Mouse (Mus musculus): Measurements from ENCODE around the gene Sec1.

Gene Sec1

GRCm38 (mm10) chr7:45704046-45704559, 9.9 kb upstream of the Sec1 start:
- DNase-seq: peak; percentile 67 to 69

- DNase-seq: no peak
Measured at GRCm38 (mm10) chr7:45703521-45704033, 9.4 kb upstream of the Sec1 start.

DNA sequence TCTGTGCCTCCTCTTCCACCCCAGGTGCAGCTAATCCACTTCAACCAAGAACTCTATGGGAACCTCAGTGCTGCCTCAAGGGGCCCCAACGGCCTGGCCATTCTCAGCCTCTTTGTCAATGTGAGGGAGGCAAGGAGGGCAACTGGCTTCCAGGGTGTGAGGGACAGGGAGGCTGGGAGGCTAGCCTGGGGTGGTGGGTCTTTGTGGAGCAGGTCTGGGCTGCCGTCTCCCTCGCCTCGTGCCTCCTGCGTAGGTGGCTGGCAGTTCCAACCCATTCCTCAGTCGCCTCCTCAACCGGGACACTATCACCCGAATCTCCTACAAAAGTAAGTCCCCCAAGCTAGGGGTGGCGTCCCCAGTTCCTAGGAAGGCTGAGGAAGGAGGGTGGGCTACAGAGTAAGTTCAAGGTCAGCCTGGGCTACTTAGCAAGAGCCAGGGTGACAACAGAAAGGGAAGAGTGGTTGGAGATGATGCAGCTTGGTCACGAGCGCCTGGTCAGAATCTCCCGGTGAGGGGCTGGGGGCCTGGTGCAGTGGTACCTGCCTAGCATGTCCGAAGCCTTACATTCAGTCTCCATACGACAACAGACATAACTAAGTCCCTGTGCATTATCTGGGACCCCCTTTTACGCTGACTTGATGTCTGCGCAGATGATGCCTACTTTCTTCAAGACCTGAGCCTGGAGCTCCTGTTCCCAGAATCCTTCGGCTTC, 8.8 kb upstream of the Sec1 start:
- DNase-seq: no peak

- DNase-seq: no peak
Measured at GRCm38 (mm10) chr7:45702316-45702715, 8.1 kb upstream of the Sec1 start.

DNA sequence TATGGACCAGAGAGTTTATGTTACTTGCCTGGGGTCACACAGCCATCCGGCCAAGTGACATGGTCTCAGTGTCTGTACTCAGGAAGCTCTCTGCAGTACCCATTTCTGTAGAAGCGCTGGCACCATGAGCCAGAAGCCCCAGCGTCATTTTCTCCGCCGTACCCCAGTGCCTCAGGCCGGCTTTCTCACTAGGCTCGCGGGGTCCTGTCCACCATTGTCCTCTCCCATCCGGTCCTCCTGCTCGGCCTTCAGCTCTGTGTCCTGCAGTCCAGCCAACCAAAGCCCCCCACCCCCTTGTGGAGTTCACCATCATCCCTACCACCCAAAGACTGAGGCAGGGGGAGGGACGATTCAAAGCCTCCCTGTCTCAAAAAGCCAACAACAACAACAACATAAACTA, 7.4 kb upstream of the Sec1 start:
- DNase-seq: no peak

GRCm38 (mm10) chr7:45701072-45701471, 6.9 kb upstream of the Sec1 start:
- DNase-seq: no peak

DNA sequence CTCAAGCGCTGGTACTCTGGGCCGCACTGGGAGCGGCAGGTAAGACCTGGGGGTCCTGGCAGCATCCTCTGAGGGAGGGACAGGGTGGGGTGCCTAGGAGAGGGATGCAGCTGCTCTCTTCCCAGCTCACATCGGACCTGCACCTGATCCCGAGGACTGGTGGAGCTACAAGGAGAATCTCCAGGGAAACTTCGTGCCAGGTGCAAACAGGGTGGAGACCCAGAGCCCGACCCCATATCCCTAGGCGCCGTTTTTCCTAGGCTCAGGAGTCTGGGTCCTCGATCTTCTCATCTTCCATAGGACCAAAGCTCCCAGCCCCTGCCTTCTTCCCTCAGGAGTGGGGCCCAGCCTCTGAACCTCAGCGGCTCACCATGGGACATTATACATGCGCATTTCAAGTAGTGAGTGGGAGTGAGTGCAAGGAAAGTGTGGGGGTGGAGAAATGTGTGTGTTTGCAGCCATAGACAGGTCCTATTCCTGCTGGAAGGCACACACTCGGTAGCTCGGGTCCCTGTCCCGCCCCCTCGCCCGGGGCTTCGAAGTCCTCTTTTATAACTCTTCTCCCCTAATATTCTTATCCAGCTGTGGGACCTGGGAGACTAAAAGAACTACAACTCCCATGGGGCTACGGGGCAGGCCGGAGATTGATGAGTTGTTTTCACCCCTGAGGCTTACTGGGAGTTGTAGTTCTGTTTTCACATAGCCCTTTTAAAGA, 6.3 kb upstream of the Sec1 start:
- peak; percentile 78 to 79 for DNase-seq

GRCm38 (mm10) chr7:45699523-45700141, 5.4 kb upstream of the Sec1 start, which contains the start of gene Car11:
Gene Car11 (plus strand): TSS chr7:45699843.
- no peak for DNase-seq

GRCm38 (mm10) chr7:45697894-45698293, 3.7 kb upstream of the Sec1 start:
- DNase-seq: no peak

- no peak for DNase-seq
Measured at GRCm38 (mm10) chr7:45695098-45695497, 896 bp upstream of the Sec1 start.

- DNase-seq: no peak
Measured at GRCm38 (mm10) chr7:45692364-45692763, 1.8 kb downstream of the Sec1 start.

DNA sequence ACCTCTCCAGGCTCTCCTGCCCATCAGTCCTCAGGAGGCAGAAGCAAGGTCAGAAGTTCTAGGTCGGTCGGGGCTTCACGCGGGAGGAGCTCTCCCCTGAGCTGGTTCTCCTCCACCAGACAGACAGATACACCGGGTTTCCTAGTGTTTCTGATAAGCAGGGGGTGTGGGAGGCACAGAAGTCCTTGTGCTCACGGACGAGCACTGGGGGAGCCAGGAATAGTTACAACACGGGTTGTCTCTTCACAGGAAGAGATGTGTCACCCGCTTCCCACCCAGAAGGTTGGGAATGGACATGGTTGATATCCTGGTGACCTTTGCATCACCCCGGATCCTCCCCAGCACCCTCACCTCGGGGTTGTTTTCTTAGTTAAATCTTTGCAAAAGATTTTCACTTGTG, 4.4 kb downstream of the Sec1 start:
- no peak for DNase-seq

GRCm38 (mm10) chr7:45689099-45689498, 5.1 kb downstream of the Sec1 start:
- DNase-seq: no peak

DNA sequence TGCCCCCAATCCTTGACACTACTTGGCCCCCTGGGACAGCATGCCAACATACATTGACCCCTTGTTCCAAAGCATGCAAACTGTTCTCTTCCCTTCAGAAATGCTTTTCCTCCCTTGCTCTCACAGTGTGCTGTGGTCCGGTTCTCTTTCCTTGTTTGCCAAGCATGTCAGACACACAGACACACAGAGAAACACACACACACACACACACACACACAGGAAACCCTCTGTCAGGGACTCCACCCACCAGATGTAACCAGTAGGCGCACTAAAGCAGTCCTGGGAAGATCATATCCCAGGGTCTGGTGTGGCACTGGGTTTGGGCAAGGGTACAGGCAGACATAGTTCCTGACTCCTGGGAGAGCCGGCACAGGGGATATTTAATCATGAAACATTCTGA, 7.4 kb downstream of the Sec1 start:
- DNase-seq: no peak

- DNase-seq: no peak
Measured at GRCm38 (mm10) chr7:45685811-45686210, 8.4 kb downstream of the Sec1 start.

- DNase-seq: no peak
Measured at GRCm38 (mm10) chr7:45683396-45684050, 10.7 kb downstream of the Sec1 start, which contains the start of gene Ntn5. Gene Ntn5 (plus strand): TSS chr7:45684022.

GRCm38 (mm10) chr7:45682144-45683126, 11.8 kb downstream of the Sec1 start:
- DNase-seq: peak; percentile 85 to 86

GRCm38 (mm10) chr7:45681046-45681736, 13.0 kb downstream of the Sec1 start:
- DNase-seq: peak; percentile 73 to 82

- DNase-seq: no peak
Measured at GRCm38 (mm10) chr7:45679966-45680621, 14.1 kb downstream of the Sec1 start.

GRCm38 (mm10) chr7:45678513-45678912, 15.7 kb downstream of the Sec1 start:
- DNase-seq: no peak

Measured in B cell, adult 2 months (primary cell).